ENCODE assay signal across 8 mouse cellular contexts in genomic region chrX:136172118-136172551, GRCm38 (mm10). TPM values are rescaled to one million over a fixed set of nuclear protein-coding genes. Genes with fewer than 3 reads are reported as not detected.
A peak's percentile ranks its signal among the peaks of the same experiment; 100 is the strongest.
DNase-seq lines count a peak whose midpoint lies in the region; ATAC-seq lines count a peak whose summit lies in the region.

Gene Tceal8 (minus strand): TSS chrX:136172342.

- H3K4me3 ChIP-seq in forebrain, embryonic 16.5 days (replicated peaks; ENCODE audit: low read length): peak within 1 kb of the TSS; percentile 62
- H3K4me3 ChIP-seq in neural tube, embryonic 14.5 days (ENCODE audit: low read depth, low read length): peak within 1 kb of the TSS; percentile 49

- peak within 1 kb of the TSS; percentile 60 for H3K4me2 ChIP-seq in forebrain, embryonic 16.5 days (ENCODE audit: low read length)
- H3K4me2 ChIP-seq in neural tube, embryonic 14.5 days (ENCODE audit: low read depth, low read length): peak within 1 kb of the TSS; percentile 50

- H3K9ac ChIP-seq in forebrain, embryonic 16.5 days (replicated peaks; ENCODE audit: low read depth, low read length): peak within 1 kb of the TSS; percentile 61
- H3K9ac ChIP-seq in neural tube, embryonic 14.5 days (replicated peaks; ENCODE audit: low read depth, low read length): peak within 1 kb of the TSS; percentile 56

- H3K9me3 ChIP-seq in forebrain, embryonic 16.5 days (ENCODE audit: control insufficient read depth, low read length): no peaks in the 10 kb centered on the region
- no peaks in the 10 kb centered on the region for H3K9me3 ChIP-seq in neural tube, embryonic 14.5 days (ENCODE audit: control insufficient read depth, low read length)

- H3K27me3 ChIP-seq in forebrain, embryonic 16.5 days (replicated peaks; ENCODE audit: control insufficient read depth, insufficient read depth, low read length): no peaks in the 10 kb centered on the region
- no peaks in the 10 kb centered on the region for H3K27me3 ChIP-seq in neural tube, embryonic 14.5 days (ENCODE audit: control insufficient read depth, insufficient read depth, low read length)

- peak; percentile 95 for DNase-seq in MEL-GATA-1-ER (ENCODE audit: extremely low read depth, low read depth)
- DNase-seq in cerebellum, adult 18-20 months: peak; percentile 69 to 85
- peak; percentile 64 for DNase-seq in heart, postnatal 25 days (ENCODE audit: low spot score)
- DNase-seq in layer of hippocampus, adult 18-20 months (ENCODE audit: low spot score in 2 of 2): peak; percentile 68 to 84
- DNase-seq in lung, adult 18-20 months: peak; percentile 84 to 86
- DNase-seq in testis, postnatal 14 days (ENCODE audit: low spot score): peak; percentile 77

- intact Hi-C loops in heart, postnatal 25 days (cut with DNase I): no loop called here

- H3K4me1 ChIP-seq in forebrain, embryonic 16.5 days (replicated peaks; ENCODE audit: control insufficient read depth, insufficient read depth, low read length): peaks cover 4% of the 10 kb centered on the region
- no peaks in the 10 kb centered on the region for H3K4me1 ChIP-seq in neural tube, embryonic 14.5 days (ENCODE audit: control insufficient read depth, insufficient read depth, low read length)

- ATAC-seq in forebrain, embryonic 16.5 days: peak; percentile 98
- peak; percentile 97 for ATAC-seq in neural tube, embryonic 14.5 days (ENCODE audit: low read depth)

- H3K27ac ChIP-seq in forebrain, embryonic 16.5 days (ENCODE audit: low read length): peak within 1 kb of the TSS; percentile 85
- peak within 1 kb of the TSS; percentile 85 for H3K27ac ChIP-seq in neural tube, embryonic 14.5 days (ENCODE audit: low read depth, low read length)

- H3K36me3 ChIP-seq in forebrain, embryonic 16.5 days (ENCODE audit: control insufficient read depth, insufficient read depth): no peaks in the 10 kb centered on the region
- H3K36me3 ChIP-seq in neural tube, embryonic 14.5 days (ENCODE audit: control insufficient read depth, insufficient read depth, low read length): no peaks in the 10 kb centered on the region

- WGBS in forebrain, embryonic 16.5 days: 8% methylated on average over 10 of the region's 10 CpGs
- 14% methylated on average over 10 of the region's 10 CpGs for WGBS in neural tube, embryonic 14.5 days

RNA-seq across cellular contexts. Expression of gene Tceal8, which starts in this region (rescaled TPM):
- 109 and 120 TPM in 2 replicates for polyA plus RNA-seq in forebrain, embryonic 16.5 days (2015; fragmentation: Nextera tagmentation; extraction: Ambion mirVana)
- 10 to 100 TPM; 20.6 to 23.8 TPM for total RNA-seq in heart, postnatal 25 days (2021)
- 10 to 100 TPM; 34.1 to 38.4 TPM for total RNA-seq in layer of hippocampus, adult 18-20 months (2021)
- polyA plus RNA-seq in neural tube, embryonic 14.5 days (2014; fragmentation: Nextera tagmentation; extraction: Ambion mirVana): 119 and 142 TPM in 2 replicates

Comparison
In these comparisons a context has a peak if more than half of its experiments do, and no peak if none do; other contexts are left out.
1. Peak in every context shown above with its lines: DNase-seq, ATAC-seq, H3K4me3 ChIP-seq and H3K27ac ChIP-seq.